Mouse (Mus musculus): Measurements from ENCODE around the gene Spast.

DNA sequence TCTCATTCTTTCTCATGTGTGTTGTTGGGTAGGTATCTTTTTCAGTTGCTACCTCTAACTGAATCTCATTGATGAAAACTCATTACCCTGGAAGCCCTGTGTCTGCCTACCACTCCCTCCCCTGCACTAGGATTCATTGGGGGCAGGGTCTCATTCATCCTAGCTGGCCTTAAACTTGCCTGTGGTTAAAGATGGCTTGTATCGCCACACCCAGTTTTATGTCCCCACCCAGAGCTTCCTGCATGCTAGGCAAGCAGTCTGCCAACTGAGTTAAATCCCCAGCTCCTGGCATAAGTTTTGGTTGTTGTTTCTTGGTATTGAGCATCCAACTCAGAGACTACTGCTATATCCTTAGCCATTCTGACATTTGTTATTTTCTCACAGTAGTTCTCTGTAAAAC, 24.8 kb downstream of the Spast start:
- TF ChIP-seq USF1 (IDR thresholded peaks at IDR 0.05; ENCODE audit: low read depth) (no peak), POLR2AphosphoS2 (IDR thresholded peaks at IDR 0.05; ENCODE audit: insufficient read length, low read depth) (no peak), POLR2A (IDR thresholded peaks at IDR 0.05; ENCODE audit: insufficient read length, low read depth) (no peak), TCF12 (IDR thresholded peaks at IDR 0.05; ENCODE audit: insufficient read depth, poor library complexity, severe bottlenecking) (no peak), E2F4 (IDR thresholded peaks at IDR 0.05; ENCODE audit: insufficient read depth) (no peak), MYOG (IDR thresholded peaks at IDR 0.05; ENCODE audit: control insufficient read depth in 1 of 3, insufficient read depth in 1 of 3, insufficient read length in 2 of 3, low read depth in 2 of 3) (no peak), CEBPB (IDR thresholded peaks at IDR 0.05; ENCODE audit: insufficient read depth, poor library complexity, severe bottlenecking) (no peak), SRF (IDR thresholded peaks at IDR 0.05; ENCODE audit: control insufficient read depth, insufficient read length, low read depth) (no peak), MAX (IDR thresholded peaks at IDR 0.05; ENCODE audit: low read depth) (no peak), MYOD1 (IDR thresholded peaks at IDR 0.05; ENCODE audit: control insufficient read depth in 1 of 3, insufficient read length in 2 of 3, low read depth in 2 of 3) (no peak)
